Mouse (Mus musculus) yolk sac, embryonic 10.5 days (tissue): ENCODE measurements around the gene C1ql2.

Experiments used
- DNase-seq: peaks from one replicate; pipeline ENCODE4 v3.0.0-alpha.2; 2017; ENCODE audit warnings: low spot score

C1ql2 gene

GRCm38 (mm10) chr1:120389734-120390133 is 49.4 kb downstream of the C1ql2 start:
- no peak for DNase-seq

- peak; percentile 32 for DNase-seq
Observed at GRCm38 (mm10) chr1:120390336-120390735, 50.0 kb downstream of the C1ql2 start.
